Mouse (Mus musculus): ENCODE data around the gene Alyref.
A peak's percentile ranks its signal among the peaks of the same experiment; 100 is the strongest.

Gene Alyref

GRCm38 (mm10) chr11:120598283-120598989, at the start of gene Alyref, which contains the start of gene Anapc11:
Gene Alyref (minus strand): TSS chr11:120598365.
Gene Anapc11 (plus strand): TSS chr11:120598421.
- peak; percentile 91 for DNase-seq

- DNase-seq: no peak
Measured at GRCm38 (mm10) chr11:120647047-120647830, 49.1 kb upstream of the Alyref start.

GRCm38 (mm10) chr11:120643601-120643987, 45.4 kb upstream of the Alyref start, which contains the start of gene Pycr1:
Gene Pycr1 (minus strand): TSS chr11:120643769.
- peak; percentile 91 for DNase-seq

- DNase-seq: no peak
Measured at GRCm38 (mm10) chr11:120642939-120643600, 44.9 kb upstream of the Alyref start.

GRCm38 (mm10) chr11:120641869-120642268, 43.7 kb upstream of the Alyref start:
- no peak for DNase-seq

- no peak for DNase-seq
Measured at GRCm38 (mm10) chr11:120641255-120641654, 43.1 kb upstream of the Alyref start.

- DNase-seq: no peak
Measured at GRCm38 (mm10) chr11:120634810-120635209, 36.6 kb upstream of the Alyref start.

GRCm38 (mm10) chr11:120633520-120634343, 35.6 kb upstream of the Alyref start, which contains the start of gene Mafg:
Gene Mafg (minus strand): TSS chr11:120633600.
- DNase-seq: peak; percentile 93

GRCm38 (mm10) chr11:120632559-120633519, 34.7 kb upstream of the Alyref start:
- peak; percentile 76 for DNase-seq

- no peak for DNase-seq
Measured at GRCm38 (mm10) chr11:120631726-120632448, 33.7 kb upstream of the Alyref start.

GRCm38 (mm10) chr11:120630881-120631725, 32.9 kb upstream of the Alyref start:
- no peak for DNase-seq

- DNase-seq: peak; percentile 46
Measured at GRCm38 (mm10) chr11:120630401-120630871, 32.3 kb upstream of the Alyref start.

- peak; percentile 40 for DNase-seq
Measured at GRCm38 (mm10) chr11:120629911-120630310, 31.7 kb upstream of the Alyref start.

GRCm38 (mm10) chr11:120629341-120629730, 31.2 kb upstream of the Alyref start:
- DNase-seq: peak; percentile 58

GRCm38 (mm10) chr11:120628601-120629340, 30.6 kb upstream of the Alyref start:
- DNase-seq: peak; percentile 47

GRCm38 (mm10) chr11:120627468-120628300, 29.5 kb upstream of the Alyref start:
- peak; percentile 52 for DNase-seq

GRCm38 (mm10) chr11:120626785-120627467, 28.8 kb upstream of the Alyref start:
- peak; percentile 31 for DNase-seq
